Mouse (Mus musculus) limb, embryonic 10.5 days (tissue): Measurements from ENCODE around the gene Pxylp1. TPM values are rescaled to one million over a fixed set of nuclear protein-coding genes. Genes with fewer than 3 reads are reported as not detected.

Experiments used
- DNase-seq: peaks from one replicate; pipeline ENCODE4 v3.0.0-alpha.2; 2017; ENCODE audit warnings: low spot score
- H3K27ac ChIP-seq: fragments of 300-500 bp; sonication (generic); 2 replicates; pipeline ENCODE4 v1.5.1; 2016; ENCODE audit warnings: mild to moderate bottlenecking
- H3K27me3 ChIP-seq: fragments of 300-500 bp; sonication (generic); 2 replicates; pipeline ENCODE4 v1.6.1; 2016; ENCODE audit warnings: low read depth, mild to moderate bottlenecking; ENCODE audit not compliant: poor library complexity, severe bottlenecking
- H3K36me3 ChIP-seq: fragments of 300-500 bp; sonication (generic); 2 replicates; pipeline ENCODE4 v1.6.1; 2016; ENCODE audit warnings: mild to moderate bottlenecking, moderate library complexity
- H3K4me1 ChIP-seq: fragments of 300-500 bp; sonication (generic); 2 replicates; pipeline ENCODE4 v1.6.1; 2016
- H3K4me3 ChIP-seq: fragments of 300-500 bp; sonication (generic); 2 replicates; pipeline ENCODE4 v1.5.1; 2016; ENCODE audit warnings: mild to moderate bottlenecking, moderate library complexity
- H3K9me3 ChIP-seq: fragments of 300-500 bp; sonication (generic); replicated peaks from 2 replicates; pipeline ENCODE4 v1.6.1; 2016; ENCODE audit warnings: mild to moderate bottlenecking
- WGBS: fragments of 180-500 bp; shearing (Covaris S2); methylation state at CpG from one replicate; pipeline ENCODE4 v1.1.7; 2016; 5-methylcytosine and 5-hydroxymethylcytosine counted together
- polyA plus RNA-seq: library from polyadenylated mRNA; unstranded; fragments of >200 nt; fragmentation: Nextera tagmentation; extraction: Ambion mirVana; gene quantifications from 2 replicates; pipeline ENCODE4 v1.2.1, GENCODE M21; 2016

Pxylp1 gene
- polyA plus RNA-seq, 1 experiment from 2014 or later = 15.3 TPM

DNA sequence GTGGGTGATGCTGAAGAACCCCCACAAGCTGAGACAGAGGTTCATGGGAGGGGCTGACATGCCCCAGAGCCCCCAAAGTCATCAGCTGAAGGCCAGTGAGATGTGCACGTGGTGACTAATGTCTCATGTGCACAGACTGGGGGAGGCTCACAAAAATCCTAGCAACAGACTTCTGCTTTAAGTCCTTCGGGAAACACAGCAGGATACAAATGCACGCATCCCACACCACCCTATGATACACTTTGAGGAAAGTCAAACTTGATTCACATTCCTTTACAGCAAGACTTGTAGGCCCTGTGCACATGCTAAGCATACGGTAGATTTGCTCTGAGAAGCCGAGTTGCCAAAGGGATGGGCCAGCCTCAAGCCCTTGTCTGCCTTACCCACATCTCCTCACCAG lies 53.1 kb downstream of the Pxylp1 start:
- DNase-seq = no peak
- WGBS = 90% methylated on average over 5 of the region's 5 CpGs

DNA sequence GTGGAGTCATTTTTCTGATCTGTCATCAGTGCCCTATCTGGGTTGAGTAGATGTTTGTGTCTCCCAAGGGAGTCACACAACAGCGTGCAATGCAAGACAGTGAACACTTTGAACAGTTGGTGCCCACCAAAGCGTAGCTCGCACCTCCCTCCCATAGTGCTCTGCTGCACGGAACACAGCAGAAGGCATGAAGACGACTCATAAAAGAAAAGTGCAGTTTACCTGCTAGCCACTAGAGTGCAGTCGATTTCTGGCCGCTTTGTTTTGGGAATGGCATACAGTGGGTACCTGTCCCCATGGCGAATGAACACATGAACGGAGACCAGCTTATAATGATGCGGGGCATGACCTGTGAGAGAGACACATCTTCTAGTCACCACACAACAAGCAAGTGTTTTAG lies 53.6 kb downstream of the Pxylp1 start:
- H3K9me3 ChIP-seq = no peaks in the 10 kb centered on the region

More for the DNA sequence above, 53.1 kb downstream of the Pxylp1 start:
- H3K27me3 ChIP-seq = no peaks in the 10 kb centered on the region
- H3K4me1 ChIP-seq = peaks cover 35% of the 10 kb centered on the region
- no peak overlapping the region for H3K27ac ChIP-seq
- H3K4me3 ChIP-seq = no peak overlapping the region
- H3K9me3 ChIP-seq = no peaks in the 10 kb centered on the region
- 0 out of 2 replicates have a peak, but pooled peaks cover 2% of the 10 kb centered on the region for H3K36me3 ChIP-seq

DNA sequence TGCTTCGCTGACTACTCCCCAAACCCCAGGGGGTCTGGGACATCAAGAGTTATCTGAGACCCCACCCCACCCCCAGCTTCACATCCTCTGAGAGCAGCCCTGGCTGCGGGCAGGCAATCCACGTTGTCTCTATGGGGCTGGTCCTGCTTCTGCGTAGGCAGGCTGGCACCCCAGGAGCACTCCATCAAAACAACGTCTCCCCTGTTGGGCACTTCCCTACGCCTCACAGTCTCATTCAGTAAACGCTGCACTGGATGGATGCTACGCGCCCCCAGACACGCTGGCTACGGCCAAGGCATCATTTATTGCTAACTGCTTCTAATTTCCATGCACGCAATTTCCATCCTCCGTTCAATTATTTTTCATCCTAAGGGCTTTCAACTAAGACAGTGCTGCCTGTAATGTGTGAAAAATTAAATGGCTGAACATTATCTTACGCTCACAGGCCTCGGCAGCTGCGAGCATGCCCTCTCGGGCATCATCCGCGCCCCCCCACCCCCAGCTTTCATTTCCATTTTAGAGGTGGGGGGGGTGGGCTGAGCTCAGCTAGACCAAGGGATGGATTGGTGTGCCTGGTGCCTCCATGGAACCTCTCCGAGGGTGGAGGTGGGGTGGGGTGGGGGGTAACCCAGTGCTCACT lies 54.6 kb downstream of the Pxylp1 start:
- Histone ChIP-seq H3K36me3 (0 out of 2 replicates have a peak, but pooled peaks cover 2% of the 10 kb centered on the region), H3K9me3 (no peaks in the 10 kb centered on the region), H3K27me3 (no peaks in the 10 kb centered on the region), H3K4me3 (no peak overlapping the region), H3K27ac (no peak overlapping the region), H3K4me1 (peaks cover 34% of the 10 kb centered on the region)
- 49% methylated on average over 20 of the region's 20 CpGs for WGBS
- no peak for DNase-seq

More for the DNA sequence above, 53.6 kb downstream of the Pxylp1 start:
- H3K36me3 ChIP-seq = 0 out of 2 replicates have a peak, but pooled peaks cover 2% of the 10 kb centered on the region
- no peak for DNase-seq
- H3K4me3 ChIP-seq = no peak overlapping the region
- no peaks in the 10 kb centered on the region for H3K27me3 ChIP-seq
- peak overlapping the region; percentile 10; the same call in 1 of the 2 replicates for H3K27ac ChIP-seq
- WGBS = 41% methylated on average over 10 of the region's 10 CpGs
- H3K4me1 ChIP-seq = peaks cover 30% of the 10 kb centered on the region

DNA sequence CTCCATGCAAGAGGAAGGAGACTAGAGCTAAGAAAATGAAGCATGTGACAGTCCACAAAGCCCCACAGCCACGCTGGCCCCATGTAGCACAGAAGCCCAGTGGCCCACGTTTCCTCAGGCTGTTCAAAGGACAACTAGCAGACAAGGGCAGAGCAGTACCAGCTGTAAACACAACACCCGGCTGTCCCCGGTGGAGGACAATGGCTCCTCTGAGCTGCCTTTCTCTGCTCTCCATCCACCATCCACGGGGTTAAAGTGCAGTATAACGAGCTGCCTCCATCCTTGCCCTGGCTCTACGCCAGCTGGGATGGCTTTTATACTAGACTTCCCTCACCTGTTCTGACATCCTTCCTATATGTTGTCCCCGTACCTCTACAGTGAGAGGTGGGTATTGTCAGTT lies 55.5 kb downstream of the Pxylp1 start:
- H3K9me3 ChIP-seq = no peaks in the 10 kb centered on the region
- peaks cover 40% of the 10 kb centered on the region for H3K4me1 ChIP-seq
- H3K36me3 ChIP-seq = 0 out of 2 replicates have a peak, but pooled peaks cover 2% of the 10 kb centered on the region
- WGBS = 51% methylated on average over 8 of the region's 8 CpGs
- no peak overlapping the region for H3K4me3 ChIP-seq
- DNase-seq = no peak
- peak overlapping the region; percentile 50; the same call in 1 of the 2 replicates for H3K27ac ChIP-seq
- no peaks in the 10 kb centered on the region for H3K27me3 ChIP-seq

DNA sequence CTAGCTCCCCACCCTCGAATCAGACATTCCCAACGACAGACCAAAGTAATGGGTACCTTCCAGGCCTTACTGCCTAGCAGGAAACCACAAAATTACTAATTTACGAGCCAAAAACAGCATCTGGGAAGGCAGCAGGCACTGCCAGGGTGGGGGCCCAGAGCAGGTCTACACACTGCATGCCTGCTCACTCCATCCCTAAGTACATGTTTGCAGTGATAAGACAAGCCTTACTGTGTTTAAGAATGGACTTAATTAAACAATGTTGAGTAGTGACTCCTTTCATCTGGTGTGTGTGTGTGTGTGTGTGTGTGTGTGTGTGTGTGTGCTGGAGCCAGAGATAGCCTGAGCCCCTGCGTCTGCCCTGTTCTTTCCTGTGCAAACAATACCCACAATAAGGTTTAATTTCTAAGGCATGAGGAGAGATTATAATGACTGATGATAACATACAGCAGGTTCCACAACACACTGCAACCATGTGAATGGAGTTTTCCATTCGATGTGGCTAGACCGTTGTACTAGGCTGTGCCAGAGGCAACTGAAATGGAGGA lies 57.0 kb downstream of the Pxylp1 start:
- Histone ChIP-seq H3K36me3 (0 out of 2 replicates have a peak, but pooled peaks cover 2% of the 10 kb centered on the region), H3K27ac (no peak overlapping the region), H3K4me1 (peaks cover 44% of the 10 kb centered on the region), H3K4me3 (no peak overlapping the region), H3K9me3 (no peaks in the 10 kb centered on the region), H3K27me3 (no peaks in the 10 kb centered on the region)
- DNase-seq = no peak
- 82% methylated on average over 6 of the region's 6 CpGs for WGBS

DNA sequence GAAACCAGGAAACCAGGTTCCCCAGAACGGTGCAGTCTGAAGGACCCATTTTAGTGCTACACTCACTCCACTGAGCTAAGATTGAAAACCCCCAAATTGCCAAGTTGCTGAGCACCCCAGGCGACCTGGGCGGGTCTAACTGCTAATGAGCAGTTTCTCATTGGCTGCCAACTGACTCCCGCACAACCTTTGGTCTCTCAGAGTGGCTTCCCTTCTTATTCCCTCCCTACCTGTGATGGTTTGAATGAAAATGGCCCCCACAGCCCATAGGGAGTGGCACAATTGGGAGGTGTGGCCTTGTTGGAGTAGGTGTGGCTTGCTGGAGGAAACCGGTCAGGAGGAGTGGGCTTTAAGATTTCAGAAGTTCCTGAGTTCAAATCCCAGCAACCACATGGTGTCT lies 58.9 kb downstream of the Pxylp1 start:
- 0 out of 2 replicates have a peak, but pooled peaks cover 2% of the 10 kb centered on the region for H3K36me3 ChIP-seq
- no peak overlapping the region for H3K4me3 ChIP-seq
- H3K4me1 ChIP-seq = peaks cover 41% of the 10 kb centered on the region
- 64% methylated on average over 5 of the region's 5 CpGs for WGBS
- H3K27me3 ChIP-seq = no peaks in the 10 kb centered on the region
- no peak overlapping the region for H3K27ac ChIP-seq
- no peak for DNase-seq
- H3K9me3 ChIP-seq = no peaks in the 10 kb centered on the region

DNA sequence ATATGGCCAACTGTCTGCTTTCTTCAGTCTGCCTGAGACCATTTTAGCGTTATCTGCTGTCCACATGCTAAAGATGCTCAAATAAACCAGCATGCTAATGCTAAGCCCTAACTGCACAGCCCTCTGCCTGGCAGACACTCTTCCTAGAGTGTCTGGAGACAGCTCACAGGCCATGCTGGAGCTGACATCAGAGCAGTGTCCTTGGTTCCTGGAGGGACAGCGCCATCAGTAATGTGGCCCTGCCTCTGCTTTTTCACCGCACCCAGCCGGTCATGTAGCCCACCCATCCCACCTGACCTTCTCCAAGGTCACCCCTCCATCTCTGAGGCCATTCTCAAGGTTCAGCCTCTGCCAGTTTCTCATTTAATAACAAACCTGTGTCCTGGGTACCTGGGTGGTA lies 60.0 kb downstream of the Pxylp1 start:
- WGBS = 80% methylated on average over 4 of the region's 4 CpGs
- Histone ChIP-seq H3K36me3 (0 out of 2 replicates have a peak, but pooled peaks cover 2% of the 10 kb centered on the region), H3K4me3 (no peak overlapping the region), H3K27me3 (no peaks in the 10 kb centered on the region), H3K27ac (peak overlapping the region; percentile 53), H3K9me3 (no peaks in the 10 kb centered on the region), H3K4me1 (peaks cover 33% of the 10 kb centered on the region)
- DNase-seq = no peak

DNA sequence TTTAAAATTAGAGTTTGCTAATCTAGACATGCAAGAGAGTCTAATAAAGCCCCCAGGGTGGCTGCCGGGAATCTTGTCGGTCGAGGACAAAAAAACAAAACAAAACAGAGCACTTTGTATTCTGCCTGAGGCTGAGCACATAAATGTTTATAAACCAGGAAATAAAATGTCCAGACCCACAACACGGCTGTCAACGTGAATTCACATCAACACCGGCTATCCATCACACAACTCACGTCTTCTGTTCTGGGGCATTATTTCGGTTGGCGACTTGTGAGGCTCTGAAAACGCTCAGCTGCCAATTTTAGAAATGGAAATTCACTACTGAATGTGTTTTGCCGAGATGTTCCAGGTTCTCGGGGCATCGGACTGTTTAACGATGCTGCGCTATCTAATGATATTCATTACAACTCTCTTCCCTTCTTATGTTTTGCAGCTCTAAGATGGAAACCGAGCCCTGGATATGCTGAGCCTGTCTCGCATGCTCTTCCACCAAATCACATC lies 61.6 kb downstream of the Pxylp1 start:
- 0 out of 2 replicates have a peak, but pooled peaks cover 2% of the 10 kb centered on the region for H3K36me3 ChIP-seq
- H3K4me3 ChIP-seq = no peak overlapping the region
- no peaks in the 10 kb centered on the region for H3K27me3 ChIP-seq
- peaks cover 28% of the 10 kb centered on the region for H3K4me1 ChIP-seq
- 86% methylated on average over 17 of the region's 17 CpGs for WGBS
- no peak for DNase-seq
- H3K27ac ChIP-seq = no peak overlapping the region
- no peaks in the 10 kb centered on the region for H3K9me3 ChIP-seq

DNA sequence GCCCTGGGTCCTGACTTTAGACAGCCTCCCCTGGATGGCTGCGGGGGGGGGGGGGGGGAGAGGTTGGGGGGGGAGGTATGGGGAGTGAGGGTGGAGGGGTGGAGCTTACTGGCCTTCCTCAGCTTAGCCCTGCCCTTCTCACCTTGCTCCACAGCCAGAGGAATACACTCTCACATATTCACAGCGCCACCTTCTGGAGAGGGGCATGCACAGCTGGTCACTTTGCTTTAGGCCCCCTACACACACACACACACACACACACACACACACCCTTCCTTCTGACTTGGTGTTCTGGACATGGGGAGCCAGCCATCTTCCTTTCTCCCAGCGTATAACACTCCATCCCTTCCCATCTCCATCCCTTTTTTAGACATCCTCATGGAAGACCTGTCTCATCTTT lies 62.8 kb downstream of the Pxylp1 start:
- DNase-seq = no peak
- H3K9me3 ChIP-seq = no peaks in the 10 kb centered on the region
- peaks cover 12% of the 10 kb centered on the region for H3K36me3 ChIP-seq
- no peak overlapping the region for H3K4me3 ChIP-seq
- WGBS = 84% methylated on average over 3 of the region's 3 CpGs
- peaks cover 24% of the 10 kb centered on the region for H3K4me1 ChIP-seq
- H3K27me3 ChIP-seq = no peaks in the 10 kb centered on the region
- H3K27ac ChIP-seq = no peak overlapping the region

DNA sequence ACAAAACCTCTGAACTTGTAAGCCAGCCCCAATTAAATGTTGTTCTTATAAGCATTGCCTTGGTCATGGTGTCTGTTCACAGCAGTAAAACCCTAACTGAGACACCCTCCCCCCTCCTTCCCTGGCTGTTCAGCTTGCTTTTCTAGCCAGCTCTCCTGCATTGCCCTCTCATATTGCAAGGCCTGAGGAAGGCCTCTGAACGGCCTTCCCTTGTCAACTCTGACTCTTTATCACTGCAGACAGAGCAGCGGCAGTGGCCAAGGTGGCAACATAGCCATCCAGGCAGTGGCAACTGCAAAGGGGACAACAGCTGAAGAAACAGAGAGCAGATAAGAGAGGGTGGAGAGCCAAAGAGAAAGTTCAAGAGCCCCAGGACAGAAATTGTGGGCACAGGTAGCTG lies 64.4 kb downstream of the Pxylp1 start:
- whole genome bisulfite sequencing = 57% methylated on average over 2 of the region's 2 CpGs
- DNase-seq = no peak
- peaks cover 17% of the 10 kb centered on the region for H3K4me1 ChIP-seq
- peaks cover 16% of the 10 kb centered on the region for H3K36me3 ChIP-seq
- H3K4me3 ChIP-seq = no peak overlapping the region
- H3K27ac ChIP-seq = no peak overlapping the region
- no peaks in the 10 kb centered on the region for H3K27me3 ChIP-seq
- no peaks in the 10 kb centered on the region for H3K9me3 ChIP-seq

DNA sequence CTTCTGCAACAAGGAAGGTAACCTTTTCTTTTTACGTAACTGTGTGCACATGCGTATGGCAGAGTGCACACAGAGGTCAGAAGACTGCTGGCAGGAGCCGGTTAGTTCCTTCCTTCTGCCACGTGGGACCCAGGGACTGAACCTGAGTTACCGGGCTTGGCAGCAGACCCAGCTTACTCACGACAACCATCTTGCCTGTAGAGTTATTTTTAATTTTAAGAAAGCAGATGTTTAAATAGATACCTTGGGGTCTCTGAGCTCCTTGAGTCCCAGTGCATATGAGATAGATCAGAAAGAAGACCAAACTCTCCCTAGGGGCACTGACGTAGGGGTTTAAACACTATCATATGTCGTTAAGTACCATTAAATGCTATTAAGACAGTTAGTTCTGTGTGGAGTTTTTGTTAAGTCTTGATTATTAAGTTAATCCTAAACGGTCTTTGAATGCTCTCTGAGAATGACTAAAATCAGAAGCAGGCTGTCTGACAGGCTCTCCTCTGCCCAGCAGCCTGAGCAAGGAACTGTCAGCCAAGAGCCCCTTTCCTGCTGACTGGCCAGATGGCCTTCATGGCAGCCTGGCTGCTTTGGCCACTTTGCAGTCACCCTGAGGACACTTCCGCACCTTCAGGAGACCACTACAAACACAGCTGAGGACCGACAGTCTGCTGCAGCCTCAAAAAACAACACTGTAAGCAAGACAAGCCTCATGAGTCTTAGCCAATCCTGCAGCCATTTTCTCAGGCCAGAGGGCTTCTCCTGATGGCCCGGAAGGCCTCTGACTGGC lies 65.3 kb downstream of the Pxylp1 start:
- no peak for DNase-seq
- Histone ChIP-seq H3K4me3 (no peak overlapping the region), H3K27me3 (no peaks in the 10 kb centered on the region), H3K9me3 (no peaks in the 10 kb centered on the region), H3K36me3 (peaks cover 16% of the 10 kb centered on the region), H3K4me1 (peaks cover 10% of the 10 kb centered on the region), H3K27ac (no peak overlapping the region; the same call in 1 of the 2 replicates)
- 78% methylated on average over 12 of the region's 12 CpGs for WGBS

DNA sequence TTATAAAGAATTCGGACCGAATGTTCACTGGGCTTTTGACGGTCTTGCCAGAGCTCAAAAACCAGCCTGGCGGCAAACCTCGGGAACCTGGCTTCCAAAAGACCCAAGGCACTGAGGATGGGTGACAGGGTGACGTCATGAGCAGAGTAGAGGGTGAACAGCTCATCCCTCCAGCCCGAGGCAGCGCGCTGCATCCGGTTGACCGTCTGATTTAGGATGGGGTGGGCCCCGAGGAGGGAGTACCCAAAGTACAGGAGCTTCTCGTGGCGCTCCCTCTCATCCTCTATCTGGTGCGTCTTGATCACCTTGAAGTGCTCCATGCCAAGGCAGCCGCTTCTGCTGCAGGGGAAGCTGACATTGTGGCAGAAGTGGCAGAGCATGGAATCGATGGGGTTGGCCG lies 67.6 kb downstream of the Pxylp1 start:
- no peaks in the 10 kb centered on the region for H3K9me3 ChIP-seq
- no peak for DNase-seq
- no peak overlapping the region for H3K27ac ChIP-seq
- H3K4me1 ChIP-seq = peaks cover 5% of the 10 kb centered on the region
- no peaks in the 10 kb centered on the region for H3K27me3 ChIP-seq
- WGBS = 94% methylated on average over 18 of the region's 18 CpGs
- no peak overlapping the region for H3K4me3 ChIP-seq
- H3K36me3 ChIP-seq = peaks cover 16% of the 10 kb centered on the region

DNA sequence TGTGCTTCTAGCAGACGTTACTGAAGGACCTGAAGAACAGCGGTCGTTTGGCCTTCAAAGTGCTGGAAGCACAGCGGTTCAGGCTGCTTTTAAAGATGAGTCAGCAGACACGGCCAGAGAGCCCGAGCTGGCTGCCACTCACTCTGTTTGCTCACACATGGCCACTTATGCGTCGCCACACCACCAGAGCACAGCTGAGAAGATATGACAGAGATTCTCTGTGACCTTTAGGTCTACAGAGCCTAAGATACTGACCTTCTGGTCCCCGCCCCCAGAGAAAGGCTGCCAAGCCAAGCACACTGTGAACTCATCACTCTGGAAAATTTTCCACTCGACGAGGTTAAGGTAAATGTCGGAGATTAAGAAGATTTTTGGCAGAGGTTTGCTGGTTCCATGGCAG lies 68.4 kb downstream of the Pxylp1 start:
- Histone ChIP-seq H3K4me1 (peaks cover 5% of the 10 kb centered on the region), H3K36me3 (peaks cover 16% of the 10 kb centered on the region), H3K27ac (no peak overlapping the region), H3K27me3 (no peaks in the 10 kb centered on the region), H3K4me3 (no peak overlapping the region), H3K9me3 (no peaks in the 10 kb centered on the region)
- WGBS = 79% methylated on average over 12 of the region's 12 CpGs
- DNase-seq = no peak
